Mouse (Mus musculus) megakaryocyte, adult 5-6 weeks (primary cell): ENCODE results near the gene Neurod2. TPM values are rescaled to one million over a fixed set of nuclear protein-coding genes. Genes with fewer than 3 reads are reported as not detected.

ENCODE experiments used
- ATAC-seq: 2 replicates; pipeline ENCODE4 v1.8.0; 2016; ENCODE audit warnings: mild to moderate bottlenecking, inconsistent platforms; ENCODE audit not compliant: poor library complexity, severe bottlenecking
- total RNA-seq, 2 experiments: library from RNA; stranded (forward) in 1 of 2; stranded (reverse) in 1 of 2; fragments of 153-499, 151-499 nt in 1 of 2; fragments of 221-1000, 200-1000 nt in 1 of 2; gene quantifications; 2 replicates each; pipeline versions ENCODE4 v1.2.3 to v1.2.4; 2015 to 2017

Neurod2 gene
- total RNA-seq, 2 experiments from 2014 or later, result not detected

- ATAC-seq, result no peak
These were observed 9.5 kb downstream of the Neurod2 start for GRCm38 (mm10) chr11:98319944-98320343.

GRCm38 (mm10) chr11:98319544-98319943 lies 9.9 kb downstream of the Neurod2 start:
- ATAC-seq, result no peak

GRCm38 (mm10) chr11:98319120-98319519 lies 10.3 kb downstream of the Neurod2 start:
- no peak for ATAC-seq

GRCm38 (mm10) chr11:98318421-98319116 lies 10.9 kb downstream of the Neurod2 start:
- ATAC-seq, result no peak

GRCm38 (mm10) chr11:98317479-98317878 lies 12.0 kb downstream of the Neurod2 start:
- ATAC-seq, result no peak

- ATAC-seq, result no peak
These were observed 15.6 kb downstream of the Neurod2 start for GRCm38 (mm10) chr11:98313790-98314323.

GRCm38 (mm10) chr11:98298484-98299205 lies 30.8 kb downstream of the Neurod2 start:
- ATAC-seq, result no peak

GRCm38 (mm10) chr11:98297778-98298177 lies 31.7 kb downstream of the Neurod2 start:
- ATAC-seq, result no peak

GRCm38 (mm10) chr11:98296916-98297315 lies 32.5 kb downstream of the Neurod2 start:
- ATAC-seq, result no peak

- no peak for ATAC-seq
These were observed 33.2 kb downstream of the Neurod2 start for GRCm38 (mm10) chr11:98296277-98296676.

GRCm38 (mm10) chr11:98295013-98295585 lies 34.3 kb downstream of the Neurod2 start:
- ATAC-seq, result no peak

GRCm38 (mm10) chr11:98294188-98295012 lies 35.0 kb downstream of the Neurod2 start:
- peak; percentile 40; the same call in 1 of the 2 replicates for ATAC-seq

GRCm38 (mm10) chr11:98293070-98293469 lies 36.4 kb downstream of the Neurod2 start:
- ATAC-seq, result no peak

- ATAC-seq, result no peak
These were observed 38.5 kb downstream of the Neurod2 start for GRCm38 (mm10) chr11:98290906-98291305.

GRCm38 (mm10) chr11:98289873-98290272 lies 39.6 kb downstream of the Neurod2 start:
- ATAC-seq, result no peak

- ATAC-seq, result no peak
These were observed 41.5 kb downstream of the Neurod2 start for GRCm38 (mm10) chr11:98287961-98288360.

GRCm38 (mm10) chr11:98287531-98287930 lies 41.9 kb downstream of the Neurod2 start:
- no peak for ATAC-seq

- no peak for ATAC-seq
These were observed 44.1 kb downstream of the Neurod2 start for GRCm38 (mm10) chr11:98285368-98285767.

- ATAC-seq, result no peak
These were observed 45.2 kb downstream of the Neurod2 start for GRCm38 (mm10) chr11:98284230-98284629.

- no peak for ATAC-seq
These were observed 45.7 kb downstream of the Neurod2 start for GRCm38 (mm10) chr11:98283740-98284139.
